14 mouse cellular contexts compared by ENCODE assay signal in the genomic region with DNA sequence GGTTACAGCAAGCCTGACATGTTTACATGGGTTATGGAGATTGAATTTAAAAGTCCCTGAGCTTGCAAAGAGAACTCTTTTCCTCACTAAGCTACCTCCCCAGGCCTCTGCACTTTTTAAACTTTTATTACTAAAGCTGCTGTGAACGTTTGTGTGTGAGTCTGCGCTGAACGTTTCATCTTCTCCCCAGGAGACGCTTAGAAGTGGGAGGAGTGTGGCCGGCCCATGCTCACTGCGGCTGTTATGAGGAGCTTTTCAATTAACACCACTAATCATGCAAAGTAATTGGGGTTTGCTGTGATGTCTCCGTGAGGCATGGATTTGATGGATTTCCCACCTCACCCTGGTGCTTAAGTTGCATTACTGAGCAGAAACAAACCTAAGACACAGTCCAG. TPM values are rescaled to one million over a fixed set of nuclear protein-coding genes. Genes with fewer than 3 reads are reported as not detected.
DNase-seq lines count a peak whose midpoint lies in the region; ATAC-seq and TF ChIP-seq lines count a peak whose summit lies in the region.
"Had no signal": no experiment of that assay in that cellular context is flagged by ENCODE, and none has a peak within 500 bp of the region (broad histone marks: within the 10 kb centered on the region; RNA-seq: fewer than 3 reads in every experiment).

No protein-coding gene starts in this region.

- H3K4me1 ChIP-seq in heart, embryonic 13.5 days = peaks cover 8% of the 10 kb centered on the region
- peaks cover 12% of the 10 kb centered on the region for H3K4me1 ChIP-seq in midbrain, embryonic 12.5 days
- H3K4me1 ChIP-seq in midbrain, embryonic 10.5 days = peaks cover 9% of the 10 kb centered on the region
- H3K4me1 ChIP-seq in intestine, postnatal 0 days (replicated peaks; ENCODE audit: control insufficient read depth, insufficient read depth, low read length) = no peaks in the 10 kb centered on the region; the same call in 1 of the 2 replicates
- H3K4me1 ChIP-seq in stomach, embryonic 15.5 days = 0 out of 2 replicates have a peak, but pooled peaks cover 5% of the 10 kb centered on the region

- WGBS in heart, embryonic 13.5 days = 23% methylated on average over 7 of the region's 7 CpGs
- 49% methylated on average over 7 of the region's 7 CpGs for WGBS in midbrain, embryonic 12.5 days
- WGBS in midbrain, embryonic 10.5 days = 40% methylated on average over 7 of the region's 7 CpGs
- 34% methylated on average over 7 of the region's 7 CpGs for WGBS in intestine, postnatal 0 days
- WGBS in stomach, embryonic 15.5 days = 27% methylated on average over 7 of the region's 7 CpGs

- no peak for ATAC-seq in heart, embryonic 13.5 days (ENCODE audit: extremely low read depth, insufficient number of reproducible peaks, low FRiP score, low TSS enrichment)
- ATAC-seq in midbrain, embryonic 12.5 days (ENCODE audit: low FRiP score, low read depth) = no peak
- ATAC-seq in intestine, postnatal 0 days = no peak
- no peak for ATAC-seq in stomach, embryonic 15.5 days (ENCODE audit: insufficient read depth, low FRiP score, low read depth)
- ATAC-seq: CD4-positive, CD25-positive, alpha-beta regulatory T cell, adult 4 months; inflammation-experienced regulatory T-cells, adult 6 months had no signal

- no peaks in the 10 kb centered on the region for H3K27me3 ChIP-seq in heart, embryonic 13.5 days (replicated peaks)
- no peaks in the 10 kb centered on the region for H3K27me3 ChIP-seq in midbrain, embryonic 12.5 days
- H3K27me3 ChIP-seq in midbrain, embryonic 10.5 days (ENCODE audit: low read depth, poor library complexity, severe bottlenecking) = no peaks in the 10 kb centered on the region
- H3K27me3 ChIP-seq in intestine, postnatal 0 days (replicated peaks; ENCODE audit: control insufficient read depth, insufficient read depth, low read length) = no peaks in the 10 kb centered on the region
- no peaks in the 10 kb centered on the region for H3K27me3 ChIP-seq in stomach, embryonic 15.5 days (replicated peaks)

- H3K9me3 ChIP-seq in heart, embryonic 13.5 days = 0 out of 2 replicates have a peak, but pooled peaks cover 4% of the 10 kb centered on the region
- no peaks in the 10 kb centered on the region for H3K9me3 ChIP-seq in midbrain, embryonic 12.5 days
- H3K9me3 ChIP-seq in midbrain, embryonic 10.5 days (replicated peaks) = 0 out of 2 replicates have a peak, but pooled peaks cover 5% of the 10 kb centered on the region
- H3K9me3 ChIP-seq in intestine, postnatal 0 days (ENCODE audit: control insufficient read depth) = no peaks in the 10 kb centered on the region
- H3K9me3 ChIP-seq in stomach, embryonic 15.5 days = no peaks in the 10 kb centered on the region

- no peak overlapping the region for H3K27ac ChIP-seq in heart, embryonic 13.5 days (replicated peaks)
- H3K27ac ChIP-seq in midbrain, embryonic 12.5 days (replicated peaks) = no peak overlapping the region
- no peak overlapping the region for H3K27ac ChIP-seq in midbrain, embryonic 10.5 days (replicated peaks)
- H3K27ac ChIP-seq in intestine, postnatal 0 days (ENCODE audit: low read depth, low read length) = no peak overlapping the region
- no peak overlapping the region for H3K27ac ChIP-seq in stomach, embryonic 15.5 days

- H3K36me3 ChIP-seq in heart, embryonic 13.5 days = no peaks in the 10 kb centered on the region
- H3K36me3 ChIP-seq in midbrain, embryonic 12.5 days = no peaks in the 10 kb centered on the region
- H3K36me3 ChIP-seq in midbrain, embryonic 10.5 days = no peaks in the 10 kb centered on the region
- no peaks in the 10 kb centered on the region for H3K36me3 ChIP-seq in intestine, postnatal 0 days (ENCODE audit: control insufficient read depth, insufficient read depth)
- no peaks in the 10 kb centered on the region for H3K36me3 ChIP-seq in stomach, embryonic 15.5 days

- no peak for DNase-seq in heart, postnatal 36 days
- DNase-seq in midbrain, embryonic 10.5 days (ENCODE audit: low spot score) = no peak
- no peak for DNase-seq in urinary bladder, postnatal 4 days (ENCODE audit: low spot score in 2 of 2)
- DNase-seq in kidney, adult 8-10 months = no peak
- DNase-seq: cerebellum, adult 11-12 months; right cerebral cortex, postnatal 25 days had no signal

- H3K4me3 ChIP-seq in heart, embryonic 13.5 days = peak overlapping the region; percentile 52; the same call in 1 of the 2 replicates
- H3K4me3 ChIP-seq in midbrain, embryonic 12.5 days = no peak overlapping the region
- H3K4me3 ChIP-seq in midbrain, embryonic 10.5 days = no peak overlapping the region
- H3K4me3 ChIP-seq in intestine, postnatal 0 days (ENCODE audit: low read depth, low read length) = no peak overlapping the region
- H3K4me3 ChIP-seq in stomach, embryonic 15.5 days (replicated peaks) = 0 out of 2 replicates have a peak overlapping the region, but pooled peaks have one; percentile 41

- H3K4me2 ChIP-seq in heart, embryonic 13.5 days = peak overlapping the region; percentile 73
- H3K4me2 ChIP-seq in midbrain, embryonic 12.5 days (replicated peaks) = peak overlapping the region; percentile 49; the same call in 1 of the 2 replicates
- peak overlapping the region; percentile 68 for H3K4me2 ChIP-seq in intestine, postnatal 0 days (replicated peaks; ENCODE audit: low read depth)
- peak overlapping the region; percentile 64 for H3K4me2 ChIP-seq in stomach, embryonic 15.5 days

- no peak overlapping the region for H3K9ac ChIP-seq in heart, embryonic 13.5 days
- no peak overlapping the region for H3K9ac ChIP-seq in midbrain, embryonic 12.5 days (replicated peaks)
- H3K9ac ChIP-seq in intestine, postnatal 0 days (ENCODE audit: low read depth, low read length) = no peak overlapping the region
- H3K9ac ChIP-seq in stomach, embryonic 15.5 days = no peak overlapping the region

- no peak for TF ChIP-seq CTCF in intestine, postnatal 0 days (IDR thresholded peaks at IDR 0.05; ENCODE audit: low read depth)

- intact Hi-C loops in heart, postnatal 36 days (cut with DNase I) = no loop called here

RNA-seq across cellular contexts. Expression of a gene that starts 22.5 kb away (rescaled TPM):
- not detected in 2 replicates for polyA plus RNA-seq in heart, embryonic 13.5 days (2015; fragmentation: Nextera tagmentation; extraction: Ambion mirVana)
- total RNA-seq in heart, postnatal 36 days (2021) = not detected
- polyA plus RNA-seq in midbrain, embryonic 12.5 days (2016; fragmentation: Nextera tagmentation; extraction: Ambion mirVana) = not detected in 2 replicates
- not detected in 2 replicates for polyA plus RNA-seq in midbrain, embryonic 10.5 days (2016; fragmentation: Nextera tagmentation; extraction: Ambion mirVana)
- polyA plus RNA-seq in intestine, postnatal 0 days (2015; fragmentation: Nextera tagmentation; extraction: Ambion mirVana) = not detected in 2 replicates
- polyA plus RNA-seq in stomach, embryonic 15.5 days (2015; fragmentation: Nextera tagmentation; extraction: Ambion mirVana) = not detected in 2 replicates
- total RNA-seq: left cerebral cortex, postnatal 10 days; monocyte, adult 5-6 weeks had no signal
- polyA plus RNA-seq: CD4-positive, CD25-positive, alpha-beta regulatory T cell, adult 4 months; inflammation-experienced regulatory T-cells, adult 6 months had no signal

RNA-seq across cellular contexts. Expression of a gene that starts 27.2 kb away (rescaled TPM):
- 0.66 and 0.83 TPM in 2 replicates for polyA plus RNA-seq in heart, embryonic 13.5 days (2015; fragmentation: Nextera tagmentation; extraction: Ambion mirVana)
- total RNA-seq in heart, postnatal 36 days (2021) = under 1 TPM; 0.43 to 0.89 TPM
- 0.20 and 0.30 TPM in 2 replicates for polyA plus RNA-seq in midbrain, embryonic 12.5 days (2016; fragmentation: Nextera tagmentation; extraction: Ambion mirVana)
- 0.79 and 0.96 TPM in 2 replicates for polyA plus RNA-seq in midbrain, embryonic 10.5 days (2016; fragmentation: Nextera tagmentation; extraction: Ambion mirVana)
- 1.0 and 1.2 TPM in 2 replicates for polyA plus RNA-seq in intestine, postnatal 0 days (2015; fragmentation: Nextera tagmentation; extraction: Ambion mirVana)
- 0.26 and 0.34 TPM in 2 replicates for polyA plus RNA-seq in stomach, embryonic 15.5 days (2015; fragmentation: Nextera tagmentation; extraction: Ambion mirVana)
- total RNA-seq: monocyte, adult 5-6 weeks had no signal

RNA-seq across cellular contexts. Expression of a gene that starts 34.4 kb away (rescaled TPM):
- polyA plus RNA-seq in heart, embryonic 13.5 days (2015; fragmentation: Nextera tagmentation; extraction: Ambion mirVana) = not detected in 2 replicates
- total RNA-seq in heart, postnatal 36 days (2021) = not detected
- polyA plus RNA-seq in midbrain, embryonic 12.5 days (2016; fragmentation: Nextera tagmentation; extraction: Ambion mirVana) = not detected in 2 replicates
- not detected in 2 replicates for polyA plus RNA-seq in midbrain, embryonic 10.5 days (2016; fragmentation: Nextera tagmentation; extraction: Ambion mirVana)
- not detected in 2 replicates for polyA plus RNA-seq in intestine, postnatal 0 days (2015; fragmentation: Nextera tagmentation; extraction: Ambion mirVana)
- polyA plus RNA-seq in stomach, embryonic 15.5 days (2015; fragmentation: Nextera tagmentation; extraction: Ambion mirVana) = not detected in 2 replicates
- total RNA-seq: left cerebral cortex, postnatal 10 days; monocyte, adult 5-6 weeks had no signal
- polyA plus RNA-seq: CD4-positive, CD25-positive, alpha-beta regulatory T cell, adult 4 months; inflammation-experienced regulatory T-cells, adult 6 months had no signal

Comparison
In these comparisons a context has a peak if more than half of its experiments do, and no peak if none do; other contexts are left out.
1. H3K4me3 ChIP-seq: peak in heart, embryonic 13.5 days (single experiment) and stomach, embryonic 15.5 days (single experiment); none in midbrain, embryonic 12.5 days (single experiment), midbrain, embryonic 10.5 days (single experiment) and intestine, postnatal 0 days (single experiment).
2. Peak in every context shown above with its lines, with median percentiles within 50 percentile points of each other: H3K4me2 ChIP-seq.